Mouse (Mus musculus) forebrain, embryonic 14.5 days (tissue): ENCODE results near the gene Wfdc10. TPM values are rescaled to one million over a fixed set of nuclear protein-coding genes. Genes with fewer than 3 reads are reported as not detected.
A peak's percentile ranks its signal among the peaks of the same experiment; 100 is the strongest.

Source experiments
- ATAC-seq: fragments of 200-750 bp; cut with Nextera tagmentation; 2 replicates; pipeline ENCODE4 v1.8.0; 2017; ENCODE audit warnings: mild to moderate bottlenecking, moderate library complexity
- DNase-seq: peaks from one replicate; pipeline ENCODE4 v3.0.0-alpha.2; 2015; ENCODE audit warnings: low spot score
- H3K27ac ChIP-seq: fragments of 300-500 bp; sonication (generic); 2 replicates; pipeline ENCODE4 v1.5.1; 2014; ENCODE audit warnings: low read depth, mild to moderate bottlenecking, control low read depth, low read length, moderate library complexity
- H3K27me3 ChIP-seq: fragments of 300-500 bp; sonication (generic); replicated peaks from 2 replicates; pipeline ENCODE4 v1.6.1; 2014; ENCODE audit warnings: low read length, control low read depth, mixed read lengths; ENCODE audit not compliant: control insufficient read depth, insufficient read depth
- H3K36me3 ChIP-seq: fragments of 300-500 bp; sonication (generic); 2 replicates; pipeline ENCODE4 v1.6.1; 2014; ENCODE audit warnings: low read length, control low read depth; ENCODE audit not compliant: control insufficient read depth, insufficient read depth
- H3K4me1 ChIP-seq: fragments of 300-500 bp; sonication (generic); 2 replicates; pipeline ENCODE4 v1.6.1; 2014; ENCODE audit warnings: antibody characterized with exemption, low read length, control low read depth; ENCODE audit not compliant: control insufficient read depth, insufficient read depth
- H3K4me2 ChIP-seq: fragments of 300-500 bp; sonication (generic); 2 replicates; pipeline ENCODE4 v1.6.1; 2014; ENCODE audit warnings: mild to moderate bottlenecking, control low read depth, low read length
- H3K4me3 ChIP-seq: fragments of 300-500 bp; sonication (generic); 2 replicates; pipeline ENCODE4 v1.5.1; 2014; ENCODE audit warnings: low read depth, low read length, control low read depth
- H3K9ac ChIP-seq: fragments of 300-500 bp; sonication (generic); 2 replicates; pipeline ENCODE4 v1.6.1; 2014; ENCODE audit warnings: mild to moderate bottlenecking, low read length, control low read depth, moderate library complexity
- H3K9me3 ChIP-seq: fragments of 300-500 bp; sonication (generic); replicated peaks from 2 replicates; pipeline ENCODE4 v1.6.1; 2016; ENCODE audit warnings: low read length, control low read depth, mixed read lengths; ENCODE audit not compliant: control insufficient read depth
- WGBS: fragments of 180-500 bp; shearing (Covaris S2); extraction: QIAGEN DNeasy Blood & Tissue Kit; methylation state at CpG from one replicate; pipeline ENCODE4 v1.1.7; 2014; 5-methylcytosine and 5-hydroxymethylcytosine counted together
- polyA plus RNA-seq: library from polyadenylated mRNA; unstranded; fragments of >200 nt; fragmentation: Nextera tagmentation; extraction: Ambion mirVana; gene quantifications from 2 replicates; pipeline ENCODE4 v1.2.1, GENCODE M21; 2014

Gene Wfdc10
- polyA plus RNA-seq, 1 experiment from 2014 or later = not detected

DNA sequence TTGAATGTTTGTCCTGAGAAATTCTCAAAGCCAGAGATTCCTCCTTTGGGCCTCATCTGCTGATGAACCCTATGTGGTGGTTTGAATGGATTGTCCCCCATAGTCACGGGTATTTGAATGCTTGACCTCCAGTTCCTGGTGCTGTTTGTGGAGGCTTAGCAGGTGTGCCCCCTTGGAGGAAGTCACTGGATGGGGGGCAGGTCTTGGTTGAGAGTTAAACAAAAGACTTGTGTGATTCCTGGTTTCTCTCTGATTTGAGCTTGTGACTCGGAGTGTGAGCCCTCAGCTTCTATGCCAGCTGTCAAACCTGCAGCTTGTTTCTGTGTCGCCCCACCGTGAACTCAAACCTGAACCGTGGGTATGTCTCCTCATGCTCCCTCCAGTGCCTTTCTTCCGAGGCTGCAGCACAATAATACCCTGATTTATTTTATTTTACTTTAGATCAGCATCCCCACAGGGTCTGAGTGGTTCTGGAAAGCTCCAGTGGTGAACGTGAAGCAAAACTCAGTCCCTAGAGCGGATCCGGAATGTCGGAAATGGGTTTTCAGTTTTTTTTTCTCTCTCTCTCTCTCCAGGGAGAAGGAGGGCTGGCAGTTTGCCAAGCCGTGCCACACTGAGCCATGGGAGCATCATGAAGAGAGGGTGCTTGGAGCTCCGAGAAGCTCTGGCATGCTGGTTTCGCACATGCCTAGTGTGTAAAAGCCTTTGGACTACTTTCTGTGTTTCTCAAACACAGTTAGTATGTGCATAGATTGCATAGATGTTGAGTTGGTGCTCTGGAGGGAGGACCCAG is 13.8 kb upstream of the Wfdc10 start:
- Histone ChIP-seq H3K36me3 (no peaks in the 10 kb centered on the region), H3K4me1 (no peaks in the 10 kb centered on the region), H3K9me3 (no peaks in the 10 kb centered on the region), H3K4me3 (no peak overlapping the region), H3K27ac (no peak overlapping the region), H3K9ac (no peak overlapping the region), H3K27me3 (no peaks in the 10 kb centered on the region), H3K4me2 (no peak overlapping the region)
- 65% methylated on average over 13 of the region's 13 CpGs for WGBS
- ATAC-seq (no peak), DNase-seq (peak; percentile 45)

DNA sequence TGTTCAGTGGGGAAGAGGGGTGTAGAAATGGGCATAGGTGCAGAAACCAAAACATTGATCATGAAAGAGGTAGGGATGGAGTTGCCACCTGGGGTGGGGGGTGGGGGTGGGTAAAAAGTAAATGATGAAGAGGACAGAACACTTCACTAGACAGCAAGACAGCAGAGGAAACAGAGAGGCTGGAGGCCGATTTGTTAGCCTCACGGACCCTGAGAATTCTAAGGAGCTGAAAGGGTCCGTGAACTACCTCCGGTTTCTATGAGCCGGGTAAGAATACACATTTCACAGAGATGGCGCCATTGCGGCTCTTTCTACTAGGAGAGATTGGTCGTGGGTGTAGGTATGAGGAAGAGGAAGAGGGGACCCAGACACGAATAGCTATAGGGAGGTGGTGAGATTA is 637 bp downstream of the Wfdc10 start, which contains the start of gene Wfdc9:
Wfdc9 (minus strand) TSS at position 101 of the 400 bp plus-strand sequence.
- no peak within 1 kb of the TSS for H3K9ac ChIP-seq
- H3K4me3 ChIP-seq = no peak within 1 kb of the TSS
- DNase-seq = no peak
- no peak for ATAC-seq
- H3K27me3 ChIP-seq = no peaks in the 10 kb centered on the region
- H3K36me3 ChIP-seq = no peaks in the 10 kb centered on the region
- H3K9me3 ChIP-seq = no peaks in the 10 kb centered on the region
- WGBS = 83% methylated on average over 9 of the region's 9 CpGs
- no peak within 1 kb of the TSS for H3K4me2 ChIP-seq
- no peaks in the 10 kb centered on the region for H3K4me1 ChIP-seq
- H3K27ac ChIP-seq = no peak within 1 kb of the TSS

DNA sequence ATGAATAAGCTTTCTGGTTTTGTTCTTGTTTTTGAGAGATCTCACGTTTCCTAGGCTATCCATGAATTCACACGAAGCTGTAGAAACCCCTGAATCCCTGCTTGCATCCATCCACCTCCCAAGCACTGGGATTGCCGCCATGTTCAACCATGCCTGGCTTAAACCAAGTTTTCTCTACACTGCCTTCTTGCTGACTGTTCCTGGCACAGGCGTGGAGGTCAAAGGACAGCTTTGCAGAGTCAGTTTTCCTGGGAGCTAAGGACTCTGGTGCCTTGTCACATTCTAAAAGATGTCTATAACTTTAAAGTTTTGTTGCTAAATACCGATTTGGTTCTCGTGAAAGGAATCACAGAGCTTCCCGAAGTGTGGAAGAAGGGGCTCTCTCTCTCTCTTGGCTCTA is 9.0 kb downstream of the Wfdc10 start:
- H3K4me3 ChIP-seq = no peak overlapping the region
- H3K9me3 ChIP-seq = no peaks in the 10 kb centered on the region
- H3K36me3 ChIP-seq = no peaks in the 10 kb centered on the region
- H3K27ac ChIP-seq = no peak overlapping the region
- H3K4me1 ChIP-seq = no peaks in the 10 kb centered on the region
- no peaks in the 10 kb centered on the region for H3K27me3 ChIP-seq
- DNase-seq (no peak), ATAC-seq (no peak)
- no peak overlapping the region for H3K9ac ChIP-seq
- H3K4me2 ChIP-seq = no peak overlapping the region
- 89% methylated on average over 7 of the region's 7 CpGs for WGBS

DNA sequence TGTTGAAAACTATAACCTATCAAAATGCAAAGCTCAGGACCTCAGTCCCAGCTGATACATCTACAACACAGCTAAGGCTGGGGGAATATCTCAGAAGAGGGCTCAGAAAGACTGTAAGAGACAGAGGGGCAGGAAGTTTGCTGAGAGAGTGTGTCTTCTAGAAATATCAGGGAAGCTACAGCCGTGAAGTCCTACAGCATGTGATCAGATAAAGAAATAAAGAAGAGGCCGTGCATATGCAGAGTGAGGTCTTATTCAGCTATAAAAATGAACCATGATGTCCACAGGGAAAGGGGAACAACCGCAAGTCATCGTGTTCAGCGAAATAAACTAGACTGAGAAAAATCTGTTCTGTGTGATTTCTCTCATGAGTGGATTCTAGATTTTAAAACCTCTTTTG is 14.4 kb downstream of the Wfdc10 start:
- Histone ChIP-seq H3K27me3 (no peaks in the 10 kb centered on the region), H3K27ac (no peak overlapping the region), H3K4me3 (no peak overlapping the region), H3K4me2 (no peak overlapping the region), H3K9ac (no peak overlapping the region), H3K36me3 (no peaks in the 10 kb centered on the region), H3K4me1 (no peaks in the 10 kb centered on the region), H3K9me3 (no peaks in the 10 kb centered on the region)
- ATAC-seq = no peak
- WGBS = 85% methylated on average over 5 of the region's 5 CpGs
- no peak for DNase-seq

DNA sequence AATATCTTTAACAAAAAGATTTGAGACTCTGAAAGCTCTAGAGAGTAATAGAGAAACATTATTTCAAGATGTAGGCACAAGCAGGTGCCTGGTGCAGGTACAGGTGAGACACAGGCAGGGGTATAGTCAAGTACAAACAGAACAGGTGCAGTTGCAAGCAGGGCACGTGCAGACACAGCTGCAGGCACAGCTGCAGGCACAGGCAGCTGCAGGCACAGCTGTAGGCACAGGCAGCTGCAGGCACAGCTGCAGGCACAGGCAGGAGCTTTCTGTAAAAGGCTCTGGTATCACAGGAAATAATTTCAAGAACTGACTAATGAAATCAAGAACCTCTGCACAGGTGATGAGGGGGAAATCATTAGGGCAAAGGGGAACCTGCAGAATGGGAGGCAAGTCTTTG is 15.1 kb downstream of the Wfdc10 start:
- no peaks in the 10 kb centered on the region for H3K27me3 ChIP-seq
- H3K9ac ChIP-seq = no peak overlapping the region
- H3K4me1 ChIP-seq = no peaks in the 10 kb centered on the region
- no peaks in the 10 kb centered on the region for H3K36me3 ChIP-seq
- H3K4me3 ChIP-seq = no peak overlapping the region
- H3K27ac ChIP-seq = no peak overlapping the region
- H3K9me3 ChIP-seq = no peaks in the 10 kb centered on the region
- ATAC-seq (no peak), DNase-seq (no peak)
- no peak overlapping the region for H3K4me2 ChIP-seq
- WGBS = 45% methylated on average over 1 of the region's 1 CpGs

DNA sequence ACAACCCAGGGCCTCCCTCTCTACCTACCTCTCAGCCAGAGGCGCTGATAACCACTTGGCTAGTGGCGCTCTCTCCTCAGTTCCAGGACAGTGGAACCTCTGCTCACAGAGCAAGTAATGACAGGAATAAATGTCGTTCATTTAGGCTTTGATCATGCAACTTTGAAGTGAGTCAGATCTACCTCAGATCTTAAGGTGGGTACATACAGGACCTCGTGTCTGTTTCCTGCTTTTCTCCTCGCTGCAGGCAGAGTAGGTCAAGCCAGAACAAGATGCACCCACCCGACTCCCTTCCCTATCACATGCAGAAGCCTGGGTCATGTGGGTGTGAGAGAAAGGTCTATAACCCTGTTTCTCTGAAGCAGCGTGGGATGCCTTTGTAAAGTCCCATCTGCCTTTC is 18.1 kb downstream of the Wfdc10 start, which contains the start of gene Wfdc11:
Wfdc11 (minus strand) TSS at position 101 of the 400 bp plus-strand sequence.
- no peak for ATAC-seq
- no peaks in the 10 kb centered on the region for H3K4me1 ChIP-seq
- H3K9me3 ChIP-seq = no peaks in the 10 kb centered on the region
- no peak within 1 kb of the TSS for H3K27ac ChIP-seq
- H3K9ac ChIP-seq = no peak within 1 kb of the TSS
- 79% methylated on average over 7 of the region's 7 CpGs for WGBS
- DNase-seq = no peak
- no peak within 1 kb of the TSS for H3K4me2 ChIP-seq
- no peak within 1 kb of the TSS for H3K4me3 ChIP-seq
- H3K27me3 ChIP-seq = no peaks in the 10 kb centered on the region
- no peaks in the 10 kb centered on the region for H3K36me3 ChIP-seq

DNA sequence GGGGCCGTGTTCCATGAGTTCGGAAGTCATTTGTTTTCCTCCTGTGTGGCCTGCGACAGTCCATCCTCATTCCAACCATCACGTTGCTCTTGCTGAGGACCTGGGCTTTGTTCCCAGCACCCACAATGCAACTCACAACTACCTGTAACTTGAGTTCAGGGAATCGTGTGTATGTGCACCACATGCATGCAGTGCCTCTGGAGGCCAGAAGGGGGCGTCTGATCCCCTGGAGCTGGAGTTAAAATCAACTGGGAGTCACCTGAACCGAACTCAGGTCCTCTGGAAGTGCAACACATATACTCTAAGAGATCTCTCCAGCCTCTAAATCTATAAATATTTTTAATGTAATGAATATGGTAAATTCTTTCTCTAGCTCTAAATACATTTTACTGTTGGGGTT is 20.3 kb downstream of the Wfdc10 start:
- DNase-seq (no peak), ATAC-seq (no peak)
- no peaks in the 10 kb centered on the region for H3K36me3 ChIP-seq
- WGBS = 79% methylated on average over 7 of the region's 7 CpGs
- no peak overlapping the region for H3K4me3 ChIP-seq
- H3K27ac ChIP-seq = no peak overlapping the region
- no peaks in the 10 kb centered on the region for H3K9me3 ChIP-seq
- no peaks in the 10 kb centered on the region for H3K27me3 ChIP-seq
- H3K9ac ChIP-seq = no peak overlapping the region
- no peak overlapping the region for H3K4me2 ChIP-seq
- H3K4me1 ChIP-seq = no peaks in the 10 kb centered on the region

DNA sequence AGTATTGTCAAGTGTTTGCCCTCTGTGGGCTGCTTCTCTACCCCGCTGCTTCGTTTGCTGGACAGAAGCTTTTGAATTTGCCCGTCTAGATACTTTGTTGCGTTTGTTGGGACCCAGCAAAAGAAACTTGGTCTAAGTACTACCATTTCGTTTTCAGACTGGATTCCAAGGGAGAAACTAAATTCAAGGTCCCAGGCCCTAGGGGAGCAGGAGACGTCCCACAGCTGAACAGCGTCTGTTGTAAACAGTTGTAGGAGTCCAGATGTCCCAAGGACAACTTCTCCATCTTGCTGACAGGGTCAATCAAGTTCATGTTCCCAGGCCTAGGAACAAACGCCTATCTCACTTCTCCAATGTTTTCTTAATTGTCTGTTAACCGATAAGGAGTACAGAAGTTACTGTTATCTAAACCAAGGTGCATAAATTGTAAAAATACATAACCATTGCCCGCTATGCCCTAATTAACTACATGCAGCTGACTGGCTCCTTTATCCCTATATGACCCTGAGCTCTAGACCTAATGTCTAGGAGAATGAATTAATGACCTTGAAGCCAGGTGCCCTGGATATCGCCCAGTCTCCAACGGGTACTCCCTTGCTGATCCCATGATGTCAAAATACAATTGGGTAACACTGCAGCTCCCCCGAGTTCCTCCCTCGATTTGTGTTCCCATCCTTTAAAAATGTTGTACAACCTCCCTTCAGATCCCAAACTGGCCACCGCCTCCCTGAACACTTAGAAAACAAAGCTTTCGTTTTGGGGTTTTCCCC is 21.3 kb downstream of the Wfdc10 start:
- Histone ChIP-seq H3K9me3 (no peaks in the 10 kb centered on the region), H3K4me1 (no peaks in the 10 kb centered on the region), H3K4me2 (no peak overlapping the region), H3K27me3 (no peaks in the 10 kb centered on the region), H3K36me3 (no peaks in the 10 kb centered on the region), H3K27ac (no peak overlapping the region), H3K4me3 (no peak overlapping the region), H3K9ac (no peak overlapping the region)
- ATAC-seq = no peak
- WGBS = 84% methylated on average over 16 of the region's 16 CpGs
- no peak for DNase-seq
